ENCODE assay signal across 14 mouse cellular contexts in the genomic region with DNA sequence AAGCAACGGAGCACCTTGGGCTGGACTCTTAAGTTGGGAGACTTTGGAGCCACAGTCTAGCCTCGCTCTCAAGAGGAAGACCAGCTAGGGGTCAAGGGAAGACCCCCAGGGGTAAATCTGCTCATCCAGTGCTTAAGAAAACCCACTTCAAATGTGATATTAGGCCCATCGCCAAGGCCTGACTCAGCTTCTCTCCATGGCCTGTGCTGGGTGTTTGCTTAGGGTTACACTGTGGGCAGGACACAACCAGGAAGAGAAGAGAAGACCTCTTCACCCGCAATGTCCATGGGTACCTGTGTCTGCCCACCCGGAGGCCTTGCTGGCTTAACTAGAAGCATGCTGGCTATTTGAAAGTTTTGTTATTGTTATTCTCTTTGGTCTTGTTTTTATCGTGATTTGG.
DNase-seq lines count a peak whose midpoint lies in the region; ATAC-seq and TF ChIP-seq lines count a peak whose summit lies in the region.
"Had no signal": no experiment of that assay in that cellular context is flagged by ENCODE, and none has a peak within 500 bp of the region (broad histone marks: within the 10 kb centered on the region; RNA-seq: fewer than 3 reads in every experiment).

No protein-coding gene starts in this region.

- WGBS in olfactory bulb, adult 2 months = 84% methylated on average over 6 of the region's 6 CpGs

- peak overlapping the region; percentile 22 for H3K27ac ChIP-seq in embryonic fibroblast, embryonic 13.5 days (ENCODE audit: insufficient read depth, low read length)
- peak overlapping the region; percentile 16 for H3K27ac ChIP-seq in olfactory bulb, adult 2 months (ENCODE audit: insufficient read depth, low read depth, low read length)
- H3K27ac ChIP-seq: hindbrain, postnatal 0 days; limb, embryonic 15.5 days; midbrain, embryonic 10.5 days had no signal

- peak; percentile 30 for DNase-seq in adrenal gland, postnatal 10 days
- no peak for DNase-seq in kidney, postnatal 4 days
- no peak for DNase-seq in left cerebral cortex, adult 9 months (ENCODE audit: low spot score in 2 of 2)
- DNase-seq in left cerebral cortex, postnatal 10 days (ENCODE audit: extremely low spot score in 1 of 2, low spot score in 2 of 2) = no peak
- DNase-seq: layer of hippocampus, postnatal 36 days; retina, postnatal 1 day had no signal

- no peak for TF ChIP-seq CTCF in embryonic fibroblast, embryonic 13.5 days (IDR thresholded peaks at IDR 0.05; ENCODE audit: borderline replicate concordance, insufficient read depth, low read length)
- TF ChIP-seq CTCF in olfactory bulb, adult 2 months (IDR thresholded peaks at IDR 0.05; ENCODE audit: insufficient read depth, low read depth, low read length) = no peak

- intact Hi-C loops in left cerebral cortex, postnatal 10 days (cut with DNase I) = no loop called here

- no peaks in the 10 kb centered on the region for H3K27me3 ChIP-seq in megakaryocyte, embryonic 14.5 days (replicated peaks)
- H3K27me3 ChIP-seq: limb, embryonic 15.5 days had no signal

- H3K9me3 ChIP-seq in megakaryocyte, embryonic 14.5 days = no peaks in the 10 kb centered on the region
- H3K9me3 ChIP-seq: limb, embryonic 15.5 days; midbrain, embryonic 10.5 days had no signal

- no peak for ATAC-seq in megakaryocyte, adult 5-6 weeks (ENCODE audit: poor library complexity, severe bottlenecking)
- ATAC-seq: hindbrain, postnatal 0 days had no signal

- H3K36me3 ChIP-seq in megakaryocyte, embryonic 14.5 days (replicated peaks; ENCODE audit: low read length) = no peaks in the 10 kb centered on the region
- H3K36me3 ChIP-seq: limb, embryonic 15.5 days; midbrain, embryonic 10.5 days had no signal

- H3K4me1 ChIP-seq in megakaryocyte, embryonic 14.5 days = peaks cover 71% of the 10 kb centered on the region
- H3K4me1 ChIP-seq in embryonic fibroblast, embryonic 13.5 days (ENCODE audit: control insufficient read depth, insufficient read depth, low read length) = peaks cover 13% of the 10 kb centered on the region
- peaks cover 14% of the 10 kb centered on the region for H3K4me1 ChIP-seq in olfactory bulb, adult 2 months (ENCODE audit: control insufficient read depth, insufficient read depth, low read length)

- H3K4me3 ChIP-seq in megakaryocyte, embryonic 14.5 days (replicated peaks) = peak overlapping the region; percentile 83
- H3K4me3 ChIP-seq in embryonic fibroblast, embryonic 13.5 days (ENCODE audit: insufficient read depth, low read length) = no peak overlapping the region
- no peak overlapping the region for H3K4me3 ChIP-seq in olfactory bulb, adult 2 months (ENCODE audit: insufficient read depth, low read depth, low read length)
- H3K4me3 ChIP-seq: erythroblast, embryonic 14.5 days; limb, embryonic 15.5 days; midbrain, embryonic 10.5 days had no signal

- no peak for TF ChIP-seq POLR2A in embryonic fibroblast, embryonic 13.5 days (IDR thresholded peaks at IDR 0.05; ENCODE audit: low read depth, low read length)
- no peak for TF ChIP-seq POLR2A in olfactory bulb, adult 2 months (IDR thresholded peaks at IDR 0.05; ENCODE audit: insufficient read depth, low read depth, low read length)
